Mouse (Mus musculus): ENCODE measurements around the gene Phf14. TPM values are rescaled to one million over a fixed set of nuclear protein-coding genes. Genes with fewer than 3 reads are reported as not detected.

The Phf14 gene
- polyA plus RNA-seq, 1 experiment, result 35.1 TPM

DNA sequence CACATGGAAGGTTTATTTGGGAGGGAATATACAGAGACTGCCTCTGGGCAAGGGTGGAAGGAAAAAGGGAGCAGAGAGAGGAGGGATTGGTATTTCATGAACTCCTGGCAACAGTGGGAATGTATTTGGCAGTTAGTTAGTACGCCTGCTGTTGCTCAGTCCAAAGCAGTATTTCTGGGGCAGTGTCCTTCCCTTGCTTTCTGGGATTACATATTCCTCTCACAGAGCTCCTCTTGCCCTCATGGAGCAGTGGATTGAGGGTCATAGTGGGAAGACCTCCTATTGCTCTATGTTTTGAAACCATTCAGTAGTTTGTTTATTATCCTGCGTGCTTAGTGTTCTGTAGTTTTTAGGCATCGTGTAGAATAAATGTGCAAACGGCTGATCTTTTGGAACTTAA lies 34.5 kb downstream of the Phf14 start:
- Histone ChIP-seq H3K27ac (ENCODE audit: insufficient read depth, low read depth, low read length) (no peak overlapping the region), H3K4me1 (ENCODE audit: control insufficient read depth, insufficient read depth, low read length) (no peaks in the 10 kb centered on the region), H3K4me3 (ENCODE audit: insufficient read depth, low read length) (no peak overlapping the region)
- no peak for TF ChIP-seq POLR2A (IDR thresholded peaks at IDR 0.05; ENCODE audit: borderline replicate concordance, low read depth, low read length)

DNA sequence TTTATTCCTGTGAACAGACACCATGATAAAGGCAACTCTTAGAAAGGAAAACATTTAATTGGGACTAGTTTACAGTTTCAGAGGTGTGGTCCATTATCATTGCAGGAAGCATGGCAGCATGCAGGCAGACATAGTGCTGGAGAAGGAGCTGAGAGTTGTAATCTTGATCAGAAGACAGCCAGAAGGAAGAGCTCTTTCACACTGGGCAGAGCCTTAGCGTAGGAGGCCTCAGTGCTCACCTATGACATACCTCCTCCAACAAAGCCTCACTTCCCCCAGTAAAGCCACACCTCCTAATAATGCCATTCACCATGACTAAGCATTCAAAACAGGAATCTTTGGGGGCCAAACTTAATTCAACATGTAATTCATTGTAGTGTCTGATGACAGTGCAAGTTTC lies 40.5 kb downstream of the Phf14 start:
- Histone ChIP-seq H3K4me1 (ENCODE audit: control insufficient read depth, insufficient read depth, low read length) (peaks cover 3% of the 10 kb centered on the region; the same call in 1 of the 2 replicates), H3K27ac (ENCODE audit: insufficient read depth, low read depth, low read length) (no peak overlapping the region), H3K4me3 (ENCODE audit: insufficient read depth, low read length) (no peak overlapping the region)
- TF ChIP-seq POLR2A (IDR thresholded peaks at IDR 0.05; ENCODE audit: borderline replicate concordance, low read depth, low read length) (no peak), CTCF (IDR thresholded peaks at IDR 0.05; ENCODE audit: low read depth, low read length) (no peak)

DNA sequence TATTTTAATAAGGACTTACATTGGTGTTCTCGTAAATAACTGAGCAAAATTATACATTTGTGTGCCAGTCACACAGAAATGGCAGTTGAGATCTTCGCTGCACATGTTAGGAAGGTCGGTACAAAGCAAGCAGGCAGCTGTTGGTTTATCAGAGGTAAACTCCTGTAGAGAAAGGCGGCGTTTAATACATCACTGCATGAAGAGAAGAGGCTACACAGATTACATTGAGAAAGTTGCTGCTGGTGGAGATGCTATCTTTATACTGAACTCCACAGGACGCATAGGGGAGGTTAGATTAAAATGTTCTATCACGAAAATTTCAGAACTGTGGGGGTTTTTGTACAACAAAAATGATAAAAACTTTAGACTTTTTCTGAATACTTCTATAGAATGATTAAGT lies 52.6 kb downstream of the Phf14 start:
- no peak overlapping the region for H3K27ac ChIP-seq (ENCODE audit: insufficient read depth, low read depth, low read length)
- no peak overlapping the region for H3K4me3 ChIP-seq (ENCODE audit: insufficient read depth, low read length)
- TF ChIP-seq CTCF (IDR thresholded peaks at IDR 0.05; ENCODE audit: low read depth, low read length), result no peak
- no peak for TF ChIP-seq POLR2A (IDR thresholded peaks at IDR 0.05; ENCODE audit: borderline replicate concordance, low read depth, low read length)
- no peaks in the 10 kb centered on the region for H3K4me1 ChIP-seq (ENCODE audit: control insufficient read depth, insufficient read depth, low read length)

DNA sequence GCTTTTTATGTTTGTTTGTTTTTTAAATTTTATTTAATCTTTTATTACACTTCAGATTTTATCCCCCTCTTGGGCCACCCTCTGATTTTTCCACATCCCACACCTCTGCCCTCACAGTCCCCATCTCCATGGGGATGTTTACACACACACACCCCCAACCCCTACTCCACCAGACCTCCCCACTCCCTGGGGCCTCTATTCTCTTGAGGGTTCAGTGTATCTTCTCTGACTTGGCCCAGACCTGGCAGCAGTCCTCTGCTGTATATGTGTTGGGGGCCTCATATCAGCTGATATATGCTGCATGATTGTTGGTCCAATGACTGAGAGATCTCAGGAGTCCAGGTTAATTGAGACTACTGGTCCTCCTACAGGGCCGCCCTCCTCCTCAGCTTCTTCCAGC lies 86.2 kb downstream of the Phf14 start:
- Histone ChIP-seq H3K4me1 (ENCODE audit: control insufficient read depth, insufficient read depth, low read length) (no peaks in the 10 kb centered on the region), H3K27ac (ENCODE audit: insufficient read depth, low read depth, low read length) (no peak overlapping the region), H3K4me3 (ENCODE audit: insufficient read depth, low read length) (no peak overlapping the region)
- TF ChIP-seq POLR2A (IDR thresholded peaks at IDR 0.05; ENCODE audit: borderline replicate concordance, low read depth, low read length) (no peak), CTCF (IDR thresholded peaks at IDR 0.05; ENCODE audit: low read depth, low read length) (no peak)

DNA sequence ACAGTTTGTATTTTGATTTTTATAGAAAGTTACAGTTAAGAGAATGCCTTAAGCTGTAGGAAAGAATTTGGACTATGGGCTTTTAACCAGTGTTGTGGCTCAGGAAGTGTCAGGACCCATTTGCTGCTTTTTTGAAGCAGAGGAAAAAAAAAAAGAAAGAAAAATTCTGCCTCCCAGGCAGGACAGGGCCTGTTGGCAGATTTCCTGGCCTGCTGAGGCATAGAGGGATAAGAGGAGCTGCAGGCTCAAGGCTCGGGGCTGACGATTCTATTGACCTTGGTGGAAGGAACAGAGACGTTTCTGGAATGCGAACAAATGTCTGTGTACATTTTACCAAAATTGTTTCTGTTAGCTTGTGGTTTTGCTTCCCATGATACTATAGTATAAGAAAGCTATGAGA lies 91.0 kb downstream of the Phf14 start:
- TF ChIP-seq CTCF (IDR thresholded peaks at IDR 0.05; ENCODE audit: low read depth, low read length), result no peak
- TF ChIP-seq POLR2A (IDR thresholded peaks at IDR 0.05; ENCODE audit: borderline replicate concordance, low read depth, low read length), result no peak
- no peak overlapping the region for H3K4me3 ChIP-seq (ENCODE audit: insufficient read depth, low read length)
- H3K27ac ChIP-seq (ENCODE audit: insufficient read depth, low read depth, low read length), result no peak overlapping the region
- H3K4me1 ChIP-seq (ENCODE audit: control insufficient read depth, insufficient read depth, low read length), result no peaks in the 10 kb centered on the region

DNA sequence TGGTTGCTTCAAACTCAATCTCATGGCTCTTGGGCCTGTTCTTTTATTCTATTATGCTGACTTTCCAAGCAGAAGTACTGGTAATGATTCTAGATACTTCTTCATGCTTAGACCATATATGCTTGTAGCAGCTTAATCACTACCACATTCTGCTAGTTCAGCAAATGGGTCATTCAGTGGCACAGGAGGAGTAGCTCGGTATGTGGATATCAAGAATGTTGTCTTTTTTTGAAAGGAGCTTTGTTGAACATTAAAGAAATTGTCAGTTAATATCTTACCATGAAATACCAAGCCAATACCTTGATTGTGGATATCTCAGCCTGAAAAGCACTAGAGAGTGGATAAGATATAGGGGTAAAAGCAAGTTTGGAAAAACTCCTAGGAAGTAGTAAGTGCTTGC lies 91.9 kb downstream of the Phf14 start:
- Histone ChIP-seq H3K4me3 (ENCODE audit: insufficient read depth, low read length) (no peak overlapping the region), H3K27ac (ENCODE audit: insufficient read depth, low read depth, low read length) (no peak overlapping the region), H3K4me1 (ENCODE audit: control insufficient read depth, insufficient read depth, low read length) (no peaks in the 10 kb centered on the region)
- TF ChIP-seq CTCF (IDR thresholded peaks at IDR 0.05; ENCODE audit: low read depth, low read length) (no peak), POLR2A (IDR thresholded peaks at IDR 0.05; ENCODE audit: borderline replicate concordance, low read depth, low read length) (no peak)

DNA sequence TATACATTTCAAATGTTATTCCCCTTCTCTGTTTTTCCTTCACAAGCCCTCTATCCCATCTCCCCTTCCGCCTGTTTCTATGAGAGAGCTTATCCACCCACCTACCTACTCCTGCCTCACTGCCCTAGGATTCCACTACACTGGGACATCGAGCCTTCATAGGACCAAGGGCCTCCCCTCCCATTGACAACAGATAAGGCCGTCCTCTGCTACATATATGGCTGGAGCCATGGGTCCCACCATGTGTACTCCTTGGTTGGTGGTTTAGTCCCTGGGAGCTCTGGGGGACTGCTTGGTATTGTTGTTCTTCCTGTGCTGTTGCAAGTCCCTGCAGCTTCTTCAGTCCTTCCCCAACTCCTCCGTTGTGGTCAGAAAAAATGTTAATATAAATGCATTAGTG lies 97.8 kb downstream of the Phf14 start:
- TF ChIP-seq POLR2A (IDR thresholded peaks at IDR 0.05; ENCODE audit: borderline replicate concordance, low read depth, low read length), result no peak
- no peak for TF ChIP-seq CTCF (IDR thresholded peaks at IDR 0.05; ENCODE audit: low read depth, low read length)
- Histone ChIP-seq H3K27ac (ENCODE audit: insufficient read depth, low read depth, low read length) (no peak overlapping the region), H3K4me1 (ENCODE audit: control insufficient read depth, insufficient read depth, low read length) (no peaks in the 10 kb centered on the region), H3K4me3 (ENCODE audit: insufficient read depth, low read length) (no peak overlapping the region)

DNA sequence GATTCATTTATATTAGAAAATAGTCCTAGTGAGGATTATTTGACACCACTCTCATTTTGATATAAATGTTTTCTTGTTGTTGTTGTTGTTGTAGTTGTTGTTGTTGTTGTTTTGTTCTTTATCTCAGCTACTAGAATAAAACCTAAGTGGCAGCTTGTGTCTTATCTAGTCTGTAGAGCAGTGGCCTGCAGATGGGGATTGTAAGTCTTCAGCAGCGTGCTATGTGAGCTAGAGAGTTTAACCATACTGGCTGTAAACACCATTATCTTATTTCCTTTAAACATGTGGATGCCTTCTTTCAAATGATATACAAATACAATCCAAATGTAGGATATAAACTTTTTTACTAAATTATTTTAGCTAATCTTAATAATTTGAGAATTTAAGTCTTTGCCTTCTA lies 98.4 kb downstream of the Phf14 start:
- Histone ChIP-seq H3K4me1 (ENCODE audit: control insufficient read depth, insufficient read depth, low read length) (no peaks in the 10 kb centered on the region), H3K4me3 (ENCODE audit: insufficient read depth, low read length) (no peak overlapping the region), H3K27ac (ENCODE audit: insufficient read depth, low read depth, low read length) (no peak overlapping the region)
- no peak for TF ChIP-seq POLR2A (IDR thresholded peaks at IDR 0.05; ENCODE audit: borderline replicate concordance, low read depth, low read length)
- TF ChIP-seq CTCF (IDR thresholded peaks at IDR 0.05; ENCODE audit: low read depth, low read length), result no peak

DNA sequence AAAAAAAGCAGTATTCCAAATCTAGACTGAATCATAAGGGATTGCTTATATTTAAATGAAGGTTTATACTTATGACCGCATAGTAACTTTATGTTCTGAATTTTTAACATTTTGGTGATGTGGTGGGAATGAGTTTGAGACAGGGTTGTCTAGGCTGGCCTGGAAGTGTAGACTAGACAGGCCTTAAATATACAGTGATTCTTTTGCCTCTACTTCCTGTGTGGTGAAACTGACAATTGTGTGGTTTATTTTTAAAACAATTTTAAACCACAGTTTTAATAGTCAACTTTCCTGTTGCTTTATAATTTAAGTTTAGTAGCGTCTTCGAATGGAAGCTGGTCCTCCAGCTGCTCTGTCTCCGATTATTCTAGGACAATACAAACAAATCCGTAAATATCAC lies 104.5 kb downstream of the Phf14 start:
- Histone ChIP-seq H3K4me1 (ENCODE audit: control insufficient read depth, insufficient read depth, low read length) (no peaks in the 10 kb centered on the region), H3K27ac (ENCODE audit: insufficient read depth, low read depth, low read length) (no peak overlapping the region), H3K4me3 (ENCODE audit: insufficient read depth, low read length) (no peak overlapping the region)
- TF ChIP-seq CTCF (IDR thresholded peaks at IDR 0.05; ENCODE audit: low read depth, low read length), result no peak
- no peak for TF ChIP-seq POLR2A (IDR thresholded peaks at IDR 0.05; ENCODE audit: borderline replicate concordance, low read depth, low read length)

DNA sequence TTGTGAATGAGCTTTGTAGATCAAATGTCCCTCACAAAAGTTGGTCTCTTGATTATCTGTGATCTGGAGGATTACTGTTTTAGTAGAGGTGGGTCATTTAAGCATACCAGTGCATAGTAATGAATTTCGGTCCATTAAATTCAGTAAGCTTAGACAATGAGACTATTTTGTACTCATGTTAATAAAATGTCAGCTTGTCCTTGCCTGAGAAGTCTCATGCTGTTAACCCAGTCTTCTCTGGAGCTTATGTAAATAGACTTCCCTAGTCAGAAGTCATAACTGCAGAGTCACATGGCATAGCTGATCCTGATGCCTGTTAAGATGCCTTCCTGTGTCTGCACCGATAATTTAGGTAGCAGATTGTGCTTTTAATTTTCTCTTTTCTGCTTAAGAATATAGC lies 106.4 kb downstream of the Phf14 start:
- Histone ChIP-seq H3K4me3 (ENCODE audit: insufficient read depth, low read length) (no peak overlapping the region), H3K27ac (ENCODE audit: insufficient read depth, low read depth, low read length) (no peak overlapping the region), H3K4me1 (ENCODE audit: control insufficient read depth, insufficient read depth, low read length) (no peaks in the 10 kb centered on the region)
- TF ChIP-seq CTCF (IDR thresholded peaks at IDR 0.05; ENCODE audit: low read depth, low read length) (no peak), POLR2A (IDR thresholded peaks at IDR 0.05; ENCODE audit: borderline replicate concordance, low read depth, low read length) (no peak)

DNA sequence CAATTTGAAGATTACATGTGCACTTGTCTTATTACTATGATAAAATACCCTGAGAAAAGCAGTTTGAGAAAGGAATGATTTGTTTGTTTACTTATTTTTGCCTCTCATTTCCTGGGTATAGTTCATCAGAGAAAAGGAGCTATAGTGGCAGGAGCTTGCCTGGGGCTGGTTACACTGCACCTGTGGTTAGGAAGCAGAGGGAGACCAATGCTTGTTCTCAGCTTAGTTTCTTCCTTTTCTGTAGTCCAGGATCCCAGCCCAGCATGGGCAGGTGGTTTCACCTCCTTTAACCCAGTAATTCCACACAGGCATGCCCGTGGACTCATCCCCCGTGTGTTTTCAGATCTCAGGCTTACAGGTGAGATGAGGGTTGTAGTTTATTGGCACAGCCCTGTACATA lies 107.1 kb downstream of the Phf14 start:
- H3K27ac ChIP-seq (ENCODE audit: insufficient read depth, low read depth, low read length), result no peak overlapping the region
- TF ChIP-seq POLR2A (IDR thresholded peaks at IDR 0.05; ENCODE audit: borderline replicate concordance, low read depth, low read length) (no peak), CTCF (IDR thresholded peaks at IDR 0.05; ENCODE audit: low read depth, low read length) (no peak)
- H3K4me1 ChIP-seq (ENCODE audit: control insufficient read depth, insufficient read depth, low read length), result no peaks in the 10 kb centered on the region
- no peak overlapping the region for H3K4me3 ChIP-seq (ENCODE audit: insufficient read depth, low read length)

All from bone marrow macrophage, adult 2 months (primary cell).